Mouse (Mus musculus) heart, adult 2 months (tissue): ENCODE measurements around the gene Tenm3. TPM values are rescaled to one million over a fixed set of nuclear protein-coding genes. Genes with fewer than 3 reads are reported as not detected.

Experiments
- DNase-seq, 2 experiments: peaks; one replicate each; pipeline ENCODE4 v3.0.0; 2021
- H3K27ac ChIP-seq: fragments of 200-600 bp; 2 replicates; pipeline ENCODE4 v1.8.1; 2022
- H3K27me3 ChIP-seq: fragments of 200-500 bp; 2 replicates; pipeline ENCODE4 v1.6.1; 2012; ENCODE audit warnings: mild to moderate bottlenecking, low read length, inconsistent platforms, mixed read lengths; ENCODE audit not compliant: control insufficient read depth, insufficient read depth
- H3K36me3 ChIP-seq: fragments of 200-500 bp; 2 replicates; pipeline ENCODE4 v1.6.1; 2012; ENCODE audit warnings: low read length, inconsistent platforms; ENCODE audit not compliant: control insufficient read depth, insufficient read depth
- H3K4me1 ChIP-seq: fragments of 200-500 bp; 2 replicates; pipeline ENCODE4 v1.6.1; 2011; ENCODE audit warnings: low read length; ENCODE audit not compliant: control insufficient read depth, insufficient read depth
- H3K4me3 ChIP-seq: fragments of 200-600 bp; 2 replicates; pipeline ENCODE4 v1.8.1; 2022
- H3K79me2 ChIP-seq: fragments of 200-500 bp; replicated peaks from 2 replicates; pipeline ENCODE4 v1.6.1; 2012; ENCODE audit warnings: mild to moderate bottlenecking, inconsistent platforms, low read length, moderate library complexity, mixed read lengths; ENCODE audit not compliant: control insufficient read depth, insufficient read depth
- H3K9ac ChIP-seq: fragments of 200-500 bp; 2 replicates; pipeline ENCODE4 v1.6.1; 2012; ENCODE audit warnings: low read depth, mild to moderate bottlenecking, control low read depth, inconsistent platforms, low read length, mixed read lengths
- CTCF ChIP-seq: fragments of 200-600 bp; IDR thresholded peaks from 2 replicates; pipeline ENCODE4 v1.8.1; 2022; ENCODE audit warnings: antibody characterized with exemption, mild to moderate bottlenecking, moderate library complexity
- EP300 ChIP-seq: fragments of 200-500 bp; IDR thresholded peaks from 2 replicates; pipeline ENCODE4 v1.6.1; 2011; ENCODE audit warnings: low read depth, low read length, control low read depth; ENCODE audit not compliant: insufficient read depth
- POLR2A ChIP-seq: fragments of 200-500 bp; IDR thresholded peaks from 2 replicates; pipeline ENCODE4 v1.6.1; 2011; ENCODE audit warnings: mild to moderate bottlenecking, low read depth, low read length, control low read depth; ENCODE audit not compliant: insufficient read depth
- WGBS: fragments of 180-500 bp; shearing (Covaris S2); methylation state at CpG from one replicate; pipeline ENCODE4 v1.1.7; 2018; 5-methylcytosine and 5-hydroxymethylcytosine counted together
- intact Hi-C: fragments of 180-260 bp; cut with DNase I; formaldehyde crosslinking; loops from one replicate; pipeline ENCODE4 v1.15.1; 2025
- polyA plus RNA-seq: library from polyadenylated mRNA; depleted of rRNA; stranded (reverse); fragments of >200 nt; gene quantifications from 2 replicates; pipeline ENCODE4 v1.2.3, GENCODE M21; 2012
- total RNA-seq, 2 experiments: library from RNA; stranded (reverse); gene quantifications; 2 replicates each; pipeline ENCODE4 v1.2.3; 2021

Tenm3 gene
- total and polyA plus RNA-seq, 3 experiments: 2.0 to 3.8 (median 2.2) TPM

DNA sequence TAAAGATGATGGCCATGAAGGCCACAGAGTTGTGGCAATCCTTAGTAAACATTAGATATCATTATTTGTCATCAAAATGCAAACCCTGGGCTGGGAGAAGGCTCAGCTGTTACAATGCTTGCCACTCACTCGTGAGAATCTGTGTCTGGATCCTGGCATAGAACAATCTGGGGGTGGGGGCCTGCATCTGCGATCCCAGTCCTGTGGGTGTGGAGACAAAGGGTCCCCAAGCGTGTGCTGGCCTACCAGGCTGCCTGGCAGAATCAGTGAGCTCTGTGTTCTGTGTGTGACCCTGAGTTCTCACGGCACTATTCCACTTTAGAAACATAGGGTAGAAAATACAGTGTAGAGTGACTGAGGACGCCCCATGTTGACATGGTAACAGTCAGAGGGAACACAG, 468.6 kb downstream of the Tenm3 start:
- Histone ChIP-seq H3K36me3 (no peaks in the 10 kb centered on the region), H3K9ac (no peak overlapping the region), H3K4me3 (no peak overlapping the region), H3K4me1 (peaks cover 2% of the 10 kb centered on the region; the same call in 1 of the 2 replicates), H3K27ac (no peak overlapping the region), H3K79me2 (no peaks in the 10 kb centered on the region), H3K27me3 (no peaks in the 10 kb centered on the region)
- TF ChIP-seq CTCF (no peak), POLR2A (no peak), EP300 (no peak)
- no peak for DNase-seq
- WGBS: 83% methylated on average over 5 of the region's 5 CpGs
- intact Hi-C loops: loop anchor here (10.0 kb wide), 1 partner anchor 150 kb away; no protein-coding TSS in a partner anchor

- no peaks in the 10 kb centered on the region for H3K36me3 ChIP-seq
- intact Hi-C loops: loop anchor here (10.0 kb wide), 1 partner anchor 151 kb away; no protein-coding TSS in a partner anchor
- no peaks in the 10 kb centered on the region for H3K27me3 ChIP-seq
- no peak for TF ChIP-seq POLR2A
- TF ChIP-seq CTCF: no peak
- no peak for TF ChIP-seq EP300
- 81% methylated on average over 11 of the region's 11 CpGs for WGBS
- H3K4me1 ChIP-seq: no peaks in the 10 kb centered on the region
- no peaks in the 10 kb centered on the region for H3K79me2 ChIP-seq
- H3K27ac ChIP-seq: no peak overlapping the region
- no peak for DNase-seq
- no peak overlapping the region for H3K4me3 ChIP-seq
- H3K9ac ChIP-seq: no peak overlapping the region
Observed at GRCm38 (mm10) chr8:48373404-48373803, 470.3 kb downstream of the Tenm3 start.

DNA sequence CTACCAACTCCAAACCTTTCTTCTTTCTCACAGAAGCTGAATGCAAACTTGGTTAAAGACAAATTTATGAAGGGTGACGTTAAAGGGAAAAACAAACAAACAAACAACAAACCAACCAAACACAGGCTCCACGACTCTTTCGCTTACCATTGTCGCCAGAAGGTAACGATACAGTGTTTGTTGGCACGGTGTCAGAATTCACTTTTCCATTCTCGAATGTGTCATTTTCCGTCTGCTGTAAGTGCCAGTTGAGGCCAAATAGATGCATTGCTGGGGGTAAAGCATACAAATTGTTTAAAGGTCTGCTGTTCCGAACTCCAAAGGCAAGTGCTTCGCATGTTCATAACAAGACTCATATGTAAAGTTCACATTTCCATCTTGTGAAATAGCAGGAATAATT, 476.6 kb downstream of the Tenm3 start:
- no peaks in the 10 kb centered on the region for H3K36me3 ChIP-seq
- no peak overlapping the region for H3K27ac ChIP-seq
- H3K27me3 ChIP-seq: no peaks in the 10 kb centered on the region
- no peaks in the 10 kb centered on the region for H3K4me1 ChIP-seq
- no peak overlapping the region for H3K9ac ChIP-seq
- TF ChIP-seq EP300 (no peak), POLR2A (no peak), CTCF (no peak)
- 77% methylated on average over 10 of the region's 10 CpGs for WGBS
- no peak overlapping the region for H3K4me3 ChIP-seq
- DNase-seq: no peak
- no peaks in the 10 kb centered on the region for H3K79me2 ChIP-seq
- intact Hi-C loops: no loop called here

- H3K27ac ChIP-seq: no peak overlapping the region
- no peaks in the 10 kb centered on the region for H3K36me3 ChIP-seq
- WGBS: 67% methylated on average over 2 of the region's 2 CpGs
- intact Hi-C loops: no loop called here
- no peak overlapping the region for H3K4me3 ChIP-seq
- H3K27me3 ChIP-seq: no peaks in the 10 kb centered on the region
- no peak overlapping the region for H3K9ac ChIP-seq
- DNase-seq: no peak
- no peaks in the 10 kb centered on the region for H3K4me1 ChIP-seq
- no peaks in the 10 kb centered on the region for H3K79me2 ChIP-seq
- TF ChIP-seq POLR2A: no peak
- no peak for TF ChIP-seq EP300
- no peak for TF ChIP-seq CTCF
Observed at GRCm38 (mm10) chr8:48356849-48357248, 486.9 kb downstream of the Tenm3 start.

DNA sequence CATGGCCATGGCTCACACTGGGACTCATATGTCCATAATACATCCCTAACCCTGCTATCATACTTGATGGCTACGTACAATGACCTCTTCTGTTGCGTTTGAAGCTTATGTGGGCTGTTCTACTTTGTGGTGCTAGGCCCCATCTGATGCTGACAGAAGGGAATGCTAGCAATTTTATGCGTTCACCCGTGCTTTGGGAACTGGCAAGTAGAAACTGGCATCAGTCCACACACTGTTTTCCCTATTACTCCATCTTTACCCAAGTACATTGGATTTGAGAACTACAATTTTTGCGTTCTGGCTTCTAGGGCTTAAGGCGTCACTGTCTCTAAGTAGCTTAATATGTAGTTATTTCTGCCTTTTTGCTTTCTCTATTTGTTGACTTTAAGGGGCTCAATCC, 490.3 kb downstream of the Tenm3 start:
- H3K27me3 ChIP-seq: no peaks in the 10 kb centered on the region
- no peak overlapping the region for H3K4me3 ChIP-seq
- no peak overlapping the region for H3K9ac ChIP-seq
- intact Hi-C loops: no loop called here
- no peak for DNase-seq
- 87% methylated on average over 6 of the region's 6 CpGs for WGBS
- TF ChIP-seq POLR2A: no peak
- TF ChIP-seq CTCF: no peak
- TF ChIP-seq EP300: no peak
- no peak overlapping the region for H3K27ac ChIP-seq
- no peaks in the 10 kb centered on the region for H3K36me3 ChIP-seq
- H3K79me2 ChIP-seq: no peaks in the 10 kb centered on the region
- no peaks in the 10 kb centered on the region for H3K4me1 ChIP-seq

DNA sequence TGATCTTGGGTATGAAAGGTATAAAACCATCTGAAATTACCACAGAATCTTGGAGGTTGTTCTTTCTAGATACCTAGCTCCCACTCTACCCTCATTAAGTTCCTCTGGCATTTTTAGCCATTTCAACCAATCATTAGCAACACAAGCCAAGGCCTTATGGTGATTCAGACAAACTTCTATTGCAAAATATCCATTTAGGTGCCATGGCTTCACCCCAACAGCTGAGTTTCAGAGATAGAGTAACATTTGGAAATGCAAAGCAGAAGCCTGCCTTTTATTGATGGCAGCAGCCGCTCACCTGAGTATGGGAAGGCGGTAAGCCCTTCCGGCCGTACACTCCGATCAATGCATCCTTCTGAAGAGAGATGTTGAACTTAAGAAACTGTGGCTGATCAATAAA, 494.9 kb downstream of the Tenm3 start:
- TF ChIP-seq CTCF (no peak), POLR2A (no peak), EP300 (no peak)
- no peak overlapping the region for H3K4me3 ChIP-seq
- H3K79me2 ChIP-seq: no peaks in the 10 kb centered on the region
- WGBS: 96% methylated on average over 5 of the region's 5 CpGs
- no peaks in the 10 kb centered on the region for H3K4me1 ChIP-seq
- H3K27ac ChIP-seq: no peak overlapping the region
- DNase-seq: no peak
- no peaks in the 10 kb centered on the region for H3K27me3 ChIP-seq
- no peak overlapping the region for H3K9ac ChIP-seq
- intact Hi-C loops: no loop called here
- H3K36me3 ChIP-seq: no peaks in the 10 kb centered on the region
